Mouse (Mus musculus) gastrocnemius, adult 8-10 months (tissue): ENCODE data around the gene Tjp3. TPM values are rescaled to one million over a fixed set of nuclear protein-coding genes. Genes with fewer than 3 reads are reported as not detected.

ENCODE experiments used
- DNase-seq, 2 experiments: peaks; one replicate each; pipeline ENCODE4 v3.0.0; 2022; ENCODE audit warnings: low spot score in 2 of 2
- total RNA-seq, 4 experiments: library from RNA; stranded (reverse); gene quantifications; 2 replicates each; pipeline ENCODE4 v1.2.4; 2022

Gene Tjp3
- total RNA-seq, 4 experiments from 2014 or later: not detected

DNA sequence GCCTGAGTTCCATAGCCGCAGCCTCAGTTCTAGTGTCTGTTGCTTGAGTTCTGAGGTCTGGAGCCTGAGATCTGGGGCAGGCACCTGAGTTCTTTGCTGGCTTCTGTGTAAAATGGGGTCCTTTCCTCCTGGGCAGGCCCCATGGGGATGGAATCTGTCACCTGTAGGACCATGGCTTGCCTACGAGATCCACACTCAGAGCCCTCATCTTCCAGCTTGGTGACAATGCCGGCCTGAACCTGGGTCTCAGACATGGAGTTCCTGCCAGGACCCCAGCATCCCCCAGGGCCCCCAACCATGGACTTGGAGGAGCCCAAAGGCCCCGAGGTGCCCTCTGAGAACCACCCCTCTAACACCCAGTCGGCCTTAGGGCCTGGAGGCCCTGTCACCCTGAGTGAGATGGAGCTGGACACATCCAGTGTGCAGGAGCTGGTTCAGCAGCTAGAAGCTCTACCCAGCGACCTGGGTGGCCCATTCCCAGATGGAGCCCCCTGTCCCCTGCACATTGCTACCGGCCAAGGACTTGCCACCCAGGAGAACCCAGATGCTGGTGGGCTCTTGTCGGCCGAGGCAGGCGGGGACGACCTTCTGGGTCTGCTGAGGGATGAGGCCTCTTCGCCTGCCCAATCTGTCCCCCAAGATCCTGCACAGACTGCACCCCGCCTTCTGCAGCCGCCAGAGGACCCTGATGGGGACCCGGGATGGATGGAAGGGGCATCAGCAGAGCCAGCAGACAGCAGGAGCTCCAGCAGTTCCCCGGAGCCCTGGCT is 22.6 kb downstream of the Tjp3 start:
- no peak for DNase-seq

DNA sequence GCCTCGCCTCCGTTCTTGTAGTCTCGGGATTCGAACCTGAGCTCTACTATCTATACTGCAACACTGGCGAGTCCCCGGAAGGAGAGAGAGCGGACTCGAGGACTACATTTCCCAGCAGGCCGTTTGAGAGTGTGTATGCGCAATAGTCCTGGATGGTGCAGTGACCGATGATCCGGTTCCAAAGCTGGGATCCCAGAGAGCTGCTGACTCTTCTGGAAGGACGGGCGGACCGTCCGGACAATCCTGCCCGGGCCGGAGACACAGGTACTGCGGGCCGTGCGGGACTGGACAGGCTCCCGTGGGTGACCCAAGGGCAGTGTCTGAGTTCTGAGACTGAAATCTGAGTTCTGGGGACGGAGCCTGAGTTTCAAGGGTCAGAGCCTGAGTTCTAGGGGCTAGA is 23.3 kb downstream of the Tjp3 start:
- DNase-seq: peak; percentile 83 to 87

DNA sequence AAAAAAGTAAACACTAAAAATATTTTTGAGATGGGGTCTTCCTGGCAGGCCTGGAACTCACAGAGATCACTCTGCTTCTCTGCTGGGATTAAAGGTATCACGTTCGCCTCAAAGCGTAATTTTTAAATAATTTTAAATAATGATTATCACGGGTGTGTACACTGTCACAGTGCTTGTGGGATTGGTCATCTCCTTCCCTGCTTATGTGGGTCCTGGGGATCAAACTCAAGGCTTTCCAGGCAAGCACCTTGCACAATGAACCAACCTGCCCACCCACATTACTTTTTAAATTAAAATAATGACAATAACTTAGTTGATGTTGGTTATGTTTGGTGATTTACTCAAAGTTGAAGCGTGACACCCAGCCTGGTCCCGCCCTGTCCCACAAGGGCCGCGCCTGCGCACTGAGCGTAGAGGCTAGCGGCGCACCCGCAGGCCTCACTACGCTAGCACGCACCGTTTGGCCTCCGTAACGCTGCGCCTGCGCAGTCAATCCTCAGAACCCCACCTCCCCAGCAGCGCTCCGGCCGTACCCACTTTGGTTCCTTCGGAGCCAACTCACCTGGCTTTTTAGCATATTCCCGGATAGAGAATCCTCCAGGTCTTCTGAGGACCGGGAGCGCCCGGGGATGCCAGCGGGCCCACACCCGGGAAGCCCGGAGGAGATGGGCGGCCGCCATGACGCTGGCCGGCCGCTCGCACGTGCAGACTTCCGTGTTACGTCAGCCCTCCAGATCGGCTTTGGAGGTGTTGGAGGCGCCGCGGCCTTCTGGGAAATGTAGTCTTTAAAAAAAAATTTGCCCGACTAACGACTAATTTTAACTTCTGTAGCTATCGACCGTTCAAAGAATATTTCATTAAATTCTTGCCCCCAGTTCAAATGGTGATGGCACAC is 24.9 kb downstream of the Tjp3 start, which contains the start of the genes Mrpl54 and Apba3:
TSS of gene Mrpl54 (minus strand) at position 724 of the 895 bp plus-strand sequence.
TSS of gene Apba3 (plus strand) at position 750 of the 895 bp plus-strand sequence.
- DNase-seq: peak; percentile 94 to 96

DNA sequence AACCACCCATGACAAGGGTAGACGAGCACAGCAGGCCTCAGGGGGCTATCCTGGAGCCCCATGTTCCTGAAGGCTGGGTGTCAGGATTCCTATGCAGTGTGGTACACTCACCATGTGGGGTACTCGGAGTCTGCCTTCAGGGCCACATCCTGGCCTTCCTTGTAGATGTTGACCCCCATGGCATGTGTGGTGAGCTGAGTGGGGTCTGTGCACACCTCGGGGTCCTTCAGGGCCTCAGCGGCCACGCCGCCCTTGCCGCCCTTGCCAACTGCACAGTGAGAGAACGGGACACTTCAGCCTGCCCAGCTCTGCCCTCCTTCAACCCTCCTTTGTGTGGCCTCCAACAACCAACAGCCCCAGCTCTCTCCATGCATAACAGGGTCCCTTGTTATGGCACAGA is 25.8 kb downstream of the Tjp3 start:
- DNase-seq: no peak

DNA sequence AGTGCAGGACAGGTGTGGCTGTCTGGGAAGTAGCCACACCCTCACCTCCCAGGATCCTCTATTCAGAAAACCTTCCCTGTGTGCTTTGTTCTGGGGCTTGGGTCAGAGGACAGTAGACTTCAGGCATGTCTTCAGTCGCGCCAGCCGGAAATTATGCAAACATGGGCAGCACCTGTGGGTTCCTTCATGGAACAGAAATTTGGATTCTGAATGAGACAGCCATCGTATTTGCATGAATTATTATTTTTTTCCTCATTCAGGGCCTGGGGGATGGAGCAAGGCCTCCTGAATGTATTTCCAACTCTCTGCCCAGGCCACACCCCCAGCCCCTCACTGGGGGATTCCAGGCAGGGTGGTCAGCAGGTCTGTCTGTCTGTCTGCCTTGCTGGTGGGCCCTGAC is 30.4 kb downstream of the Tjp3 start:
- DNase-seq: no peak

DNA sequence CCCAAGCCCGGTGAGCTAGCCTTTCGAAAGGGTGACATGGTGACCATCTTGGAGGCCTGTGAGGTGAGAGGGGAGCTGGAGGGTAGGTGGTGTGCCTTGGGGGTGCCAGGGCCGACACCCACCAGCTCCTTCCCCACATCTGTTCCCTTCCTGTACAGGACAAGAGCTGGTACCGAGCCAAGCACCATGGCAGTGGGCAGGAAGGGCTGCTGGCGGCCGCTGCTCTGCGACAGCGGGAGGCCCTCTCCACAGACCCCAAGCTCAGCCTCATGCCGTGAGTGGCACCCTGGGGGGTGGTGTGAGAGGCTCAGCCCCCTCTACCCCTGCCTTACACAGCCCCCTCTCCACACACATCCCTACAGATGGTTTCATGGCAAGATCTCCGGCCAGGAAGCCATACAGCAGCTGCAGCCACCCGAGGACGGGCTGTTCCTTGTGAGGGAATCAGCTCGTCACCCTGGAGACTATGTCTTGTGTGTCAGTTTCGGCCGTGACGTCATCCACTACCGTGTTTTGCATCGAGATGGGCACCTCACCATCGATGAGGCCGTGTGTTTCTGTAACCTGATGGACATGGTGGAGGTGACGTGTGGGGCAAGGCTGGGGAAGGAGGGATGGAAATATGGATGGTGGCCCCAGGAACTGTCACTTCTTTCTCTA is 32.0 kb downstream of the Tjp3 start:
- no peak for DNase-seq

DNA sequence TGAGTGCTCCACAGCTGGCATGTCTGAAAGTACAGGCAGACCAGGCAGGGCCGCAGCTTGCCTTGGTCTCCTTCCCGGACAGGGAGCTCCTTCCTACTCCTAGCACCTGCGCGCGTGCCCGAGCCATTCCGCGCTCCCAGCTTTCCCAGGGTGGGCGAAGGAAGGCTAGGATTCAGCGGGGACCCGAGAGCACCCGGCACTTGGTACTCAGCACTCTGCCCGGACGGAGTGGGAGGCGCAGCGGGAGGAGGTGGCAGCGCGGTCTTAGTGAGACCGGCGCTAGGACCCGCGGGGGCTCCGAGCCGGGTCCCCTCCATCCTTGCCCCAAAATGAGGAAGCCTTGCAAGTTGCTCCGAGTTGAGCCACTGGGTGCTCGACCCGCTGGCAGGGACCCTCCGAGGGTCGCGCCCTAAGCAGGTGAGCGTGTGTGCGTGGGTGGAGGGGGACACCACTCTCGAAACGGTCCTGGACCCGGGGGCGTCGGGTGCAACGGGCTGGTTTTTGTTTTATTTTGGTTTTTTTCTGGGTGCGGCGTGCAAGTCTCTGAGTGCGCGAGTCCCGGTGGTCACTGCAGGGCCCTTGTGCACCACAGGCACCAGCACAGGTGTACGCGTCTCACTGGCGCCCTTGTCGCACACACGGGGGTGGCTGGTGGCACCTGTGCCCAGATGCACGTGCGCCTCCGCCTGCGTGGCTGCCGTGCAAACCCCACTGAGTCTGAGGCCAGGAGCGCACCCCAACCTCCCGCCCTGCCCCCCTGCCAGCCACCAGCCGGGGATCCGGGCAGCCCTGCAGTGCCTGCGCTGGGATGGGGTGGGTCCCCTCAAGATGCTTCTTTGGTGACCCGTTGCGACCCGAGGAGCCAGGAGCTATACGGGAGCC is 34.0 kb downstream of the Tjp3 start:
- DNase-seq: no peak

DNA sequence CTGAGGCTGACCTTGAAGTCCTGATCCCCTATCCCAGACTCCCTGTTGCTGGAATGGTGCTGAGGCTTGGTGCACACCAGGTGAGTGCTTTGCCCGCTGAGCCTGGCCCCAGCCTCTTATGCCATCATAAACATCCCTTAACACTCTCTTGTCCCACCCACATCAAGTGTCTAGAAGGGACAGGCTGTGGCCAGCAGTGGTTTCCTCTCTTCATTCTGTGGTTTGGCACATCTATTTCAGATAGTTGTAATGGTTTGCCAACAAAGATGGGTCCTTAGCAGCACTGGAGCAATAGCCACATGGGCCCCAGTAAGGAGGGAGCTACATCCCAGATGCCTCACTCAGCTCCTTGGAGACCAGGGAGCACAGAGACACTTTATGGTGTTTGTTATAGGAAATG is 36.5 kb downstream of the Tjp3 start:
- no peak for DNase-seq

DNA sequence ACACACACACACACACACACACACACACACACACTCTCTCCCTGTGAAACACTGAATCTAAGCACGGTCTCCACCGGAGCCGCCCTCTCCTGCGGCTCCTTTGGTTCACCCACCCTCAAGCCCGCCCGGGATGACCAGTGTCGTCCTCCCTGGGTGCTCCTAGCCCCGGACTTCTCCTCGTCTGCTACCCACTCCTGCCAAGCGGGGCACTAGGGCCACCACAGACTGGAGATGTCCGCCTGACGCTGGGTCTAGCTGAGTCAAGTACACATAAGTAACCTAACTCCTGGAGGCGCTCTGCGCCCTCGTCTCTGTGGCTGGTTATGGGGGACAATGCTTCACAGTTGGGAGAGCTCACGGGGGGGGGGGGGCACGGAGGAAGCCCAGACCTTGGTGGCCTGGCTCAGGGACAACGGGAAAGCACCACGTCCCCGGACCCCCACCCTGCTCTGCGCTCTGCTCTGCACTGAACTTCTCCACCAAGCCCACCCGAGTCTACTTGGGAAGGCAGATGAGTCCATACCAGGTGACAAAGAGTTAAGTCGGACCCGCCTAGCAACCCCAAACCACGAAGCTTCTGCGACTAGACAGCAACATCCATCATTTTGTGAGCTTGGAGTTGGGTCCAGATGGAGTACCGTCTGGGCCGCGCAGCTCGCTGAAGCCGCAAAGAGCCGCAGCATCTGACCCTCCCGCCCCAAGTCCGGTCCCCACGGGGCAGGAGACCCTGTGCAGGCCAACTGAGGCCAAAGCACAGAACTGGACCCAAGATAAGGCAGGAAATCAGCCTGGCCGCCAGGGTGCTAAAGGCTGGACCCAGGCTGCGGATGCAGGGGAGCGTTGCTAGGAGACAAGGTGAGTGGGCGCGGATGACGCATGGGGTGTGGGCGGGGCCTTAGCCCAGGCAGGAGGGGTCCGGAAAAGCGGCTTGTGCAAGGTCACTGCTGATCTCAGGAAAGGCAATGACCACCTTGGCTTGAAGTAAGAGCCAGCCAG is 38.7 kb downstream of the Tjp3 start, which contains the start of gene Matk:
TSS of gene Matk (plus strand) at position 512 of the 996 bp plus-strand sequence.
- DNase-seq: no peak

DNA sequence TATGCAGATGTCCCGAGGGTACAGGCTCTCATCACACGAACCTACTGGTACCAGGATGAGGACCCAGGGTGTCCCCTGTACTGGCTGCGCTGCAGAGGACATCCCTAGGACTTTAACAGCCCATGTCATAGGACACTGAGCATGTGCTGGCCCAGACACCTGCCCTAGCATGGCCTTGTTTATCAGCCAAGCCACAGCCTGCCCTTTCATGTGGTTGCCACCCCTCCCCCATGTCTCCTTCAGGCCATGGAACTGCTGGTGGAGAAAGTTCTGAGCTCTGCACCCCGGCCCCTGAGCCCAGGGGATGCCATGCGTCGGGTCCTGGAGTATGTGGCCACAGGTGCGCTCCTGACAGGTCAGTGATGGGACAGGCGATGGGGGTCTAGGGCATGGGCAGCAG is 41.9 kb downstream of the Tjp3 start:
- DNase-seq: no peak

DNA sequence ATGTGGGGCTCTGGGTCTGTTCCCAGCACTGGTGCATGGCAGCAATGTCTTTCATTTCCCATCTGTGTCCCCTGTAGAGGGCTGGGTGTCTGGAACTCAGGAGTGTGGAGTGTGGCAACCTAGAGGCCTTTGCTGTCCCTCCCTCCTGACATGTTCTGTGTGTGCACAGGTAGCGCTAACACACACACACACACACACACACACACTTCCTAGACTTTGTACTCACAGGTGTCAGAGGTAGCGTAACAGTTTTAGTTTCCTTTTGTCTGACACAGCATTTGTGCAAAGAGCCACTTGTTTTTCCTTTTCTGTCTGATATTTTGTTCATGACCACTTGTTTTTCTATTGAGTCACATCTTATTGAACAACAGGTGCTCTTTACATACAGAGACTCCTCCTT is 43.6 kb downstream of the Tjp3 start:
- no peak for DNase-seq

DNA sequence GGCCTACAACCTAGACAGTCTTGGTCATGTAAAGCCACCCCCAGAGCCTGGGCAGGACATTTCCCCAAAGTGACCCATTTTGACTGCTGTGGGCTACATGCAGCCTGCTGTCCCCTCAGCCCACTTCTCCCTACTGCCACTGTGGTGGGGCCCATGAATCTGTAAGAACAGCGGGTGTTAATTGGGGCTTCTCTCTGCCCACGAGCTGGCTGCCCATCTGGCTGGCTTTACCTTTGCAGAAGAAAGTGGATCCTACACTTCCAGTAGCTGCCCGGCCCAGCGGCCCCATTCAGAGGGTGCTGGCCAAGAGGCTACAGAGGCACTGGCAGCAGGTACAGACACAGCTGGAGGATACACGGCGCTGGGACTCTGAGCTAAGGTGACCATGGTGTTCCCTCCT is 46.2 kb downstream of the Tjp3 start:
- DNase-seq: no peak

DNA sequence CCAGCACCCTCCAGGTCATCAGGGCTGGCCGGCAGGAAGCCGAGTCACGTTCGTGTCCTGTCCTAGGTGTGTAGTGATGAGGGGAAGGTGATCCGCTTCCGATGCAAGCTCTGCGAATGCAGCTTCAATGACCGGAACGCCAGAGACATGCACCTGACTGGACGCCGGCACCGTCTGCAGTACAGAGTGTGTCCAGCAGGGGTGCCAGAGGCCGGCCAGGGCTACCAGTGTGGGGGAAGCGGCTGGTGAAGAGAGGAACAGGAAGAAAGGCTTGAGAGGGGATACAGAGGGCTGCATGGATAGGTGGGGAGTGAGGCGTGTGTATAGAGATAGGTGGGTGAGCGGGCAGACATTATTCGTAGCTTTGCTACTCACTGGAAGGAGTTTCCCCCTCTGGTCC is 46.8 kb downstream of the Tjp3 start:
- DNase-seq: peak in 1 of 2 experiments; percentile 49

DNA sequence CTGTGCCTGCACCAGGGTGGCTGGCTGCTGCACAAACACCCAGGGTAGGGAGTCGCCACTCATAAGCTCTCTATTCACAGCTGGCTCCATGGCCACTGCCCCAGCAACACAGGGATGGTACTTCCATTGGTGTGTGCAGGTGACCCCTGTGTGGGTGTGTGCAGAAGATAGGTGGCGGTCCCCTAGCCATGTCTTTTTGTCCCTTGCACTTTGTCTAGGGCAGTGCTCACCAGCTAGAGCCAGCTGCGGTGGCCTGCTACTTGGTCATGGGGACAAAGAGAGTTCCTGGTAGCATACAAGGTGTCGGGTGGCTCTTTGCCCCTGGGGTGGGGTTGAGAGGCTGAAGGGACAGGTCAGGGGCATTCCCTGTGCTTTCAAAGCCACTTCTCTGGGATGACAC is 47.2 kb downstream of the Tjp3 start:
- DNase-seq: no peak

DNA sequence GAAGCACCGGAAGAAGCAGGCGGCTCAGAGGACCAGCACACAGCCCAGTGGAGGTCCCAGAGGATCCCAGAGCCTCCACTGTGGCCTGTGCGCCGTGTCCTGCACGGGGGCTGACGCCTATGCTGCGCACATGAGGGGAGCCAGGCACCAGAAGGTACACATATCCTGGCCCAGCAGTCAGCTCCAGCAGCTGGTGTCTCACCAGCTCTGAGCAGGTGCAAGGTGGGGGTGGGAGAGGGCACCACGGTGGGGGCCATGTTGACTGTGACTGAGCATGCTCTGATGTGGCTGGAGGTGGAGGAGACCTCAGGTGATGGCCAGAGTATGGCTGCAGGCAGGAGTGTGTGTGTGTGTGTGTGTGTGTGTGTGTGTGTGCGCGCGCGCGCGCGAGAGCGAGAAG is 49.4 kb downstream of the Tjp3 start:
- DNase-seq: no peak

DNA sequence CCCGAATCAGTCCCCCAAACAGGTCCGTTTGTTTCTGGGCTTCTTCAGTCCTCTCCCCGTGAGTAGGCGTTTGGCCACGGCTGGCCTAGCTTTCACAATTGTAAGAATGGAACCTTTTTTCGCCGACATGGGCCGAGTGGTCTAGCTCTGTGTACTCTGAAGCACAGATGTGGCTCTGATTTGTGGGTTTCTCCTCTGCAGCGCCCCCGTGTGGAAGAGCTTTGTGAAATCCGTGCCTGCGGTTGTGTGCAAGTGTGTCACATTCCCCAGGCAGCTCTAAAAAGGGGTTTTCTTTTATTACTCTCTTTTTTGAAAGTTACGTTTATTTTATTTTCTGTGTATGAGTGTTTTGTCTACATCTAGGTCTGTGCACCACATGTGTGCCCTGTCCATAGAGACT is 50.5 kb downstream of the Tjp3 start:
- no peak for DNase-seq

DNA sequence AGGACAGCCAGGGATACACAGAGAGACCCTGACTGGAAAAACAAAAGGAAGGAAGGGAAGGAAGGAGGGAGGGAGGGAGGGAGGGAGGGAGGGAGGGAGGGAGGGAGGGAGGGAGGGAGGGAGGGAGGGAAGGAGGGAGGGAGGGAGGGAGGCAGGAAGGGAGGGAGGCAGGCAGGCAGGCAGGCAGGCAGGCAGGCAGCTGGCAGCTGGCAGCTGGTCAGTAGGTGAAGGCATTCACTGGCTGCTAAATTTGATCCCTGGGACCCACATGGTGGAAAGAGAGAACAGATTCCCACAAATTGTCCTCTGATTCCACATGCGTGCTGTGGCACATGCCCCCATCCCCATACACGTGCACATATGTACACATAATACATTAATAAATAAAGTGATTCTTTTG is 52.8 kb downstream of the Tjp3 start:
- DNase-seq: no peak

DNA sequence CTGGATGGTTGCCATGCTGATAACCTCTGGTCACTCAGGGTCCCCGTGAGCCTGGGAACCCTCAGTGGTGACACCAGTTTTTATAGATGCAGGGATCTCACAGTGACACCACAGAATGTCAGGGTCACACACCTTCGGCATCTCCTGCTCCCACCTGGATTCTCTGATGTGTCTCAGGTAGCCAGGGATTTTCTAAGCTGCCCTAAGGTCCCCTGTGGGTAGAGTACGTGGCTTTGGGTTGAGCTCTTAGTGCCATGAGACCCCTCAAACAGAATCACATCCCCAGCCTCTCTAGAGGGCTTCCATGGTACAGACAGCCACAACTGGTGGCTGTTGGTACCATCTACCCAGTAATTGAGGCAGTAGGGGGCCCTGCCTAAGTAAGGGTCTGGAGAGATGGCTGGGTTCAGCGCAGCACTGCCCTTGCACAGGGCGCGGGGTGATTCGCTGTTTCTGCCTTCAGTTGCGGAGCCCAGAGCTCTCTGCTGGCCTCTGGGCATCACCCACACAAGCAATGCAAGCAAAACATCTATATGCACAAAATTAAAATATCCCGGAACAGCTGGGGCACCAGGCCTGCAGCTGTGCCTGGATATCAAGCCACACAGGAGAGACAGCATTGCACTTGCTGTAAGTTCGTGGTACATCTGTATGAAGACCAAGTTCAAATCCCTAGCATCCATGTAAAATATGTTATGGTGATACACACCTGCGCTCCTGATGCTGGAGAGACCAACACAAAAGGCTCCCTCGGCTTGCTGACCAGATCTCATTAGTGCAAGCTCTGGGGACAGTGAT is 54.7 kb downstream of the Tjp3 start:
- no peak for DNase-seq

DNA sequence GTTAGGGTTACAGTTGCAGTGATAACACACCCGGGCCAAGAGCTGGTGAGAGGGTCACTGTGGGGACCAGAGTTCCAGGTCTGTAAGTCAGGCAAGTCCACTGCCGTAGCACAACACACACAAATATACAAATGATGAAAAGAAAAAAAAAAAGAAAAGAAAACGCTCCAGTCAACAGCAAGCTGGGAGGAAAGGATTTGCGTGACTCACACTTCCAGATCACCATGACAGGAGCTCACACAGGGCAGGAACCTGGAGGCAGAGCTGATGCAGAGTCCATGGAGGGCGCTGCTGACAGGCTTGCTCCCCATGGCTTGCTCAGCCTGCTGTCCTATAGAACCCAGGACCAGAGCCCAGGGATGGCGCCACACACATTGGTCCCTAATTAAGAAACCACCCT is 57.2 kb downstream of the Tjp3 start:
- DNase-seq: no peak
